Mouse (Mus musculus) gonadal fat pad, adult 2 months (tissue): ENCODE results near the gene Gm20696. TPM values are rescaled to one million over a fixed set of nuclear protein-coding genes. Genes with fewer than 3 reads are reported as not detected.
A peak's percentile ranks its signal among the peaks of the same experiment; 100 is the strongest.

Experiments used
- DNase-seq: peaks from one replicate; pipeline ENCODE4 v3.0.0-alpha.2; 2012; ENCODE audit warnings: low read depth
- polyA plus RNA-seq: library from polyadenylated mRNA; depleted of rRNA; stranded (reverse); fragments of >200 nt; gene quantifications from 2 replicates; pipeline ENCODE4 v1.2.3, GENCODE M21; 2012

The Gm20696 gene
- polyA plus RNA-seq, 1 experiment, result 0.38 TPM

DNA sequence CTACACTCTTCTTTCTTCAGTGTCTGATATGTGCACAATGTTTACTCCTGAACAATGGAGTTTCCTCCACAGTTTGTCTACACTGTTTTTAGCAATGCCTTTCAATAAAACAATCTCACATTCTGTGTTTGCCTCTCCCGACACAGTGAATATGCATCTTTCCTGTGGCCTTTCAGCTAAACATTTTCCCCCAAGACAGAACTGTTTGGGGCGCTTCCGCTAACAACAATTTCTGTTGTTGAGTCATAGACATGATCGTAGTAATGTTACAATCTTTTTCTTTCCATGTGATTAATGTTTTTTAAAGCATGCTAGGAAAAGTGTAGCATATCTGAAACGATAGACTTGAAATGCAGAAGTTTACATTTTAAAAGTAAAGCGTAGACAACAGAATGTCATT lies 338.5 kb downstream of the Gm20696 start:
- DNase-seq, result no peak

DNA sequence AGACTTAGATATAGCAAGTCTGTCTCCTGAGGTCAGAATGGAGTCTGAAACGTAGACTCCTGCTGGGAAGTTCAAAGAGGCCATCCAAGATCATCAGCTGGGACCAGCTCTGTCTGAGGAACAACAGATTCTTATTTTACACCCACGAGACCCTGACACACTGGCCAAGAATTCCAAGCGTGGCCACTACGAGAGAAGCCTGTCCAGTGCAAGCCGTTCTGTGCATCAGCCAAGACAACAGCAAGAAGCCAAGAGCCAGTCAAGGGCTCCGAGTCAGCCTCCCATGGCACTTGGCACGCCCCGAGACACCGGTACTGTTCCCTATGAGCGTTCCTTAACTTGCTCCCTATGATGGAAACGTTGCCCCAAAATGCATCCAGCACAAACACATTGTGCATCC lies 338.9 kb downstream of the Gm20696 start:
- DNase-seq, result no peak

DNA sequence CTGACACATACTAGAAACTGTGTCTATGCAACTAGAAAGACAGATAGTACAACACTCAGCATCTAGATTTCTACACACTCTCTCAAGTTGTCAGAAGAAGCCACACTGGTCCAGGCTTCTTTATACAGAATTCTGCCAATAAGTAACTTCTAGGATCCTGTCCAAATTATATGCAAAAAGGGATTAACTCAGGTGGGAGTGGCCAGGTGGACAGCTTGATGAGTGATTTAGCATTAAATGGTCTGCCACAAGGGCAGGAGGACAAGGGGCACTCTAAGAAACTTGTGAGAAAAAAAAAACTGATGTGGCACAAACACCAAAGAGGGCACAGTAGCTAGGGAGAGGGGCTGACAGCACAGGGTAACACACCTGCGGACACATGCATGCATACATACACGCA lies 340.7 kb downstream of the Gm20696 start:
- no peak for DNase-seq

DNA sequence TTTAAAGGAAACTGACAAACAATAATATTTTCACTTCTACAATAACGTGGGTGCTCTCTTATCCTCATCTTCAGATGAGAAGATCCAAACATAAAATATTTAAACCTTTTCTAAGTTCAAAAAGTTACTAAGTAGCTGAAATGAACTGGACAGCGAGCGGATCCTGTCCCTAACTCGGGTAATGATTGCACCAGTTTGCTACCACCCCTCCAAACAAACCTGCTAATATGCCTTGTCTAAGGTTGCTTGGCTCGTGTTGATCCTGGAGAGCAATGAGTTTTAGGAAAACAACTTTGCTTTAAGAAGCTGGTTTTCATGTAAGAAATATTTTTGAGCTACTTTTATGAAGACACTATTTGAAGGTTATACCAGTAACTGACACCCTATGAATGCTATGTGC lies 341.1 kb downstream of the Gm20696 start:
- no peak for DNase-seq

DNA sequence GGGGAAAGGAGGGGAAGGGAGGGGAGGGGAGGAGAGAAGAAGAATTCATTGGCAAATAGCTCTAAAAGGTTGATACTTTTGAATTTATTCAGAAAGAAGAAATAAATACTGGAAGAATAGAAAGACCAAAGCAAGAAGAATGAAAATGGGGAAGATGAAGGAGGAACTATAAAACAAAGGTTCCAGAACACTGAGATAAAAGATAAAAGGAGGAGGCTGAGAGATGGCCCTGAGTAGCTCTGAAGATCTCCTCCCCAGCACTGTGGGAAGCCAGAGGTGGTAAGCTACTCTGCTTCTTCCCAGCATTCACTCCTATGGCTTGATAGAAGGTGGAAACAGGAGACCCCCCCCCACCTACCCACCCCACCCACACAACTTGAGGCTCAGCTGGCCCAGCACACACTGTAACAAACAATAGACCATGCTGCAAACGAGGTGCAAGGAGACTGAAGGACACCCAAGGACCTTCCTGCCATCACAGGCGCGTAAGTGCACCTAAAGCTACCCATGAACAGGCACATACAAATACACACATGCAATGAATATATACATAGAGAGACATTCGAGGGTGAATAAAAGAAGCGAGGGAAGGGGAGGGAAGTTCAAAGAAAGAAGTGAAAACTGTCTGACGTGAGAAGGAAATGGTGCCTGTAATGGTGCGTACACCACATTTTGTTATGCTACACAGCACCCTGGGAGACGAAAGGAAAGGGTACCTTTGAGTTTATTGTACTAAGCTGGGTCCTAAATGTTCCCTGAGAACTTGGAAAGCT lies 344.3 kb downstream of the Gm20696 start:
- DNase-seq, result no peak

DNA sequence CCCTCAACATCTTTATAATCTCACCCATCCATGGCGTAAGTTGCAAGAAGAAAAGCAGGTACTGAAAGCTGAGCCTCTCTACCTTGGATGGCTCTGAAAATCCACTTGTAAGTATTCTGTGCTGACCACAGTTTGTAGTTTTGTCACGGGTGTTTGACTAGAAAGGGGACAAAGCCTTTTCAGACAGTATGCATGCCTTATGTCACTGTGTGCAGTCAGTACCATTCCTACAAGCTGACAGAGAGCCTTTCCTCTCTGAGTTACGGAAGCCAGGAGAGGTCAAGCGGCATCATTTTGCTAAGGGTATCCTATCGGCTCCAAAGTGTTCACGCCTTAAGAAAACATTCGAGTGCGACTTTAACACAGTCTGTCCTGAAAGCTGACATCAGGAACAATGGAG lies 346.2 kb downstream of the Gm20696 start:
- no peak for DNase-seq

DNA sequence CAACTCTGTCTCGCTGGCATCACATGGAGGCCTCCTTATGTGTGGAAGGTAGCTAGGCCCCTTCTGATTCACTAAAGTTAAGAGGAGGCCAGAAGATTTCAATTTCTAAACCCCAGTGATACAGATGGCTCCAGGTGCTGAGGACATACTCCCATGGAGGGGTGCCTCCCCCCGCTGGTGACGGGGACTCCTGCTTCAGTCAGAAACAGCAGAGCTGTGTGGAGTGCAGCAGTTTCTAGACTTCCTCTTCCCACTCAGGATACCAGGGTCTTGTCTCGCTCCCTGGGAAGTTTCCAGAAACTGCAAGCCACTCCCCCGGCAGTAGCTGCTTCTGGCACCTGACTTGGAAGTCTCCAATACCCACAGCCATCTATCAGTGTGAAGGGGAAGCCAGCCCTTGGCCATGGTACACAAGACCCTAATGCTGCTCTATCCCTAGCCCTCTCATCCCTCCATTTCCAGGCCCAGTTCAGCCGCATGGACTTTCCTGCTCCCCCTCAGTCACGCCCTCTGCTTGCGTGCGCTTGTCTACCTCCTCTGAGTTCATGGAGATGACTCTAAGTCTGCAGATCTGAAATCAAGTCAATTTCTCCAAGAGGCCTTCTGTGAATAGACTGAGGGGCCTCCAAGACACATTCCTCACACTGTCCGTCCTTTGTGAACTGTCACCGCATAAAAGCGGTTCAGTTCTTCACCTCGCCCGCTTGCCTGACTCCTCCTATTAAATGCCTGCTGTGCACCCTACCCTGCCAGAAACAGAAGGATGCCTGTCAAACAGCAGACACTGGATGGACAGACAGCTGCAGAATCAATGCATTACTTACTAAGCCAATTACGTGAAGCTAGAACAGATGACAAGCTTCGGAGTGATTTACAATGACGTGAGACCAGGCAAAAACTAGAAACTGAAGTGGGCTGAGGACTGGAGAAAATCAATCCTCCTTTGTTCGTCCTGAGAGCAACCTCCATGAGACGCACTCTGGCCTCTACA lies 346.9 kb downstream of the Gm20696 start:
- no peak for DNase-seq

DNA sequence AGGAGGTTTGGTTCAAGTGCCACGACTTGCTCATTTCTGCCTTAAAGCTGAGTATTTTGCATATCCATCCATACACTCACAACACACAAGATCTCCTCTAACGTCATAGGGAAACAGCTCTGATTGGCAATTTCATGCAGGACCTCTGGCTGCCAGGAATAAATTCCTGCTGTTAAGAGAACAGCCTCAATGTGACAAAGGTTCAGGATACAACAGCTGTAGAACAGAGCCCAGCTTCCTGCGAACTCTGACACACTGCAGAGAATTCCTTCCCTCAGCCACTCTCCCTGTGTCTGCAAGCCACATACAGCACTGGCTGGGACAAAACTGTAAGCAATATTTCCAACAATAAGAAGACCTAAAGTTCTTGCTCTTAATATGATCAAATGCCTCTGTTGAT lies 351.9 kb downstream of the Gm20696 start:
- DNase-seq, result no peak

DNA sequence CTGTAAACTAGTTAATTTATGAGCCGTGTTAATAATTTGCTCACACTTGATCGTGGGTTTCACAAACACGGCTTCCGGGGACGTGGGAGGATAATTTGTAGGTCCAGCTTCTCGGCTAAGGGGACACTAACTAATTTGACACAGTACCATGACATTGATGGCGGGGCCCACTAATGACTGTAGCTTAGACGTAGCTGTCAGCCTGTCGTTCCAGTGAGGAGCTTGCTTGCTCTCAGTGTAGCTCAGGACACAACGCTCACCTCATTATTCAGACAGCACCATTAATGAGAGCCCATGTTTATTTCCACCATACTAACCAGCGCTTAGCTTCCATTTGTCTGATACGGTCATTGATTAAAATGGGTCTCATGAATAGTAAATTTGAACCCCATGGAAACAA lies 356.1 kb downstream of the Gm20696 start:
- DNase-seq, result no peak

DNA sequence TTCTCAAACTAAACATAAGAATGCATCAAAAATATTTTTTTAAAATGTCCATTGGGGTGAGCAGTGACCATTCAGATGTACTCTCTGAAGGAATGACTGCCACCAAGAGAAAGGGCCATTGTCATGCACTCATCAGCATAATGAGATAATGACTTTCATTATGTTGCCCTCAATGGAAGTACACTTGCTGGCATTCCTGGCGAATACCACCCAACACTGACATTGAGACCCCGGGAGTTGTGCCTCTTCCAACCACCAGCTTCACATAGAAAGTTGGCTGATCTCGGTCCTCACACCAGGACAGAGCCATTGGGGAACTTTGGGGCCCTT lies 356.5 kb downstream of the Gm20696 start:
- no peak for DNase-seq

DNA sequence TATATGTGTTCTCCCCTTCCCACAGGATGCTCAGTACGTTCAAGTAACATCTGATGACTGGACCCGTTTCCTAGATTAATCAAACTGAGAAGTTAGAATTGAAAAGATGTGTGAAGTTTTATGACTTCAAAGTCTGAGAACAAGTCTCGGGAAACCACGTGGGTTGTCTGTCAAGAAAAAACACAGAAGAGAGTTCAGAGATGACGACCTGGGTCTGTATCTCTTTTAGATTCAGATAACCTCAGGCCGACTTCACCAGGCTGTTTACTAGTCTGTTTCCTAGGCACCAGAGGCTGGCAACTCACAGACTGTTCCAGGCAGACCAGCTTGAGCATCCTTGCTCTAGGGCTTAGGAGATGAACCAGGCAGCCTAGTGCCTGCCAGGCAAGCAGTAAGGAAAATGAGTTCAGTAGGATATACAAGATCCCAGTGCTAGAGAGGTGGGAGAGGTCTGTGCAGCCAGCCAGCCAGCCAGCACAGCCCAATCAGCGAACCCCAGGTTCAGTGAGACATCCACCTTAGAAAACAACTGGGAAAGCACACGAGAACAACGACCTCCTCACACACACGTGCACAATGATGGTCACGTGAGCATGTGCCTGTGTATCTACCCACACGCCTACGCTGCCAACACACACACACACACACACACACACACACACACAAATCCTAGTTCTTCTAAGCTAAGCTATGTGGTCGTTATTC lies 357.0 kb downstream of the Gm20696 start:
- no peak for DNase-seq

DNA sequence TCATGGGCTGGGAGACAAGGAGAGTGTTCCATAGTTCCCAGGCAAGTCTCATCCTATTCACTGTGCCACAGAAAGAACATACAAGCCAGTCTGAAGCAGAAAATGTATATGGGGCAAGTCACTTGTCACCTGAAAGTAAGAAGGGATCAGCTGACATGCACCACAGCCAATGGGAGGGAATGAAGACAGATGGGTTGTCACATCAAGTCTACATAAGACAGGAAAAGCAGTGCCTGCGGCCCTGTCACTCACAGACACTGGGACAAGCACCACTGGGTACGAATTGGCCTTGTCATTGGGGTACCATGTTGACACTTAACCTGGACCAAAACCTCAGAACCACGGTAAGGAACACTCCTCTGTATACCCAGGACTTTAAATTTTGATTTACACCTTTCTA lies 360.8 kb downstream of the Gm20696 start:
- DNase-seq, result no peak

DNA sequence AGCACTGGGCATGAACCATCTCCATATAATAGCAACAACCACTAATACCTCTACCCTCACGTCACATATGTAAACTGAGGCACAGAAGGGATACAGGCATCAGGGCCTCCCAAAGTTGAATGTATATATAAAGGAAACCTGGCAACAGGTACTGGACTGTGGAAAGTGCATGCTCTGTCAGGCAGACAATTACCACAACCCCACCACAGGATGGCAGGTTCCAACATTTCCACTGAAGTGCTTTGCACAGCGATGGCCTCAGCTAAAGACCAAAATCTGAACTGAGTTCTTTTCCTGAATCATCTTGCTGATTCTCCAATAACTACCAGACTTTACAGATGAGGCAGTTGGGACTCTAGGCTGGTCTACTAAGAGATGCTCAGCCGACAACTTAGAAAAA lies 361.4 kb downstream of the Gm20696 start:
- no peak for DNase-seq

DNA sequence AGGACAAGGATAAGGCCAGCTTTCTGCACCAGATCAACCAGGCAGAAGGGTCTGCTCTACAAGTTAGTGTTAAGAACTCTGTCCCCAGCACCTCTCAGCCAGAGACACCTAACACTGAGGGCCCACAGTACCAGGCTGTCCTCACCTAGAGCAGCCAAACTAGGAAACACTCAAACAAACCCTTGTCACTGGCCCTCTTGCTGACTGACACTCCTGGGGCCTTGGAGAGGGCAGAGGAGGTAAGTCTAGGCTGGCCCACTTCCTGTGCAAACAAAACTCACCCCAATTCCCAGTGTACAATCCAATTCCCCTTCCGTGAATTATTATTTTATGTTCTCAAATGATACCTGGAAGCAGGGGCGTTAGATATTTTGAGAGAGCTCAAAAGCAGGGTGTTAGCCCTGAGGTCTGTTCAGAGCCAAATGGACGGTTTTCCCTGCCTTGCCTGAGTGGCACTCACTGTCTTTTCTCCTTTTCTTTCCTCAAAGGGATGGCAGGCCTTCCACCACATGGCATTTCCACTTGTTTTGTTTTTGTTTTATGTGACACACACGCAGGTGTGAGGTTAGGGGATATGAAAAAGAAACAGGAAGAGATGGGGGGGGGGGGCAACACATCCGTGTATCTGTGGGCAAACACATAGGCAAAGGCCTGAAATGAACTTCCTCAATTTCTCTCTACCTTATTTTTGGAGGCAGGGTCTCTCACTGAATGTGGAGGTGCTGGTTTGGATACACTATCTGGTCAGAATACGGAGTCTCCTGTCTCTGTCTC lies 363.7 kb downstream of the Gm20696 start:
- no peak for DNase-seq

DNA sequence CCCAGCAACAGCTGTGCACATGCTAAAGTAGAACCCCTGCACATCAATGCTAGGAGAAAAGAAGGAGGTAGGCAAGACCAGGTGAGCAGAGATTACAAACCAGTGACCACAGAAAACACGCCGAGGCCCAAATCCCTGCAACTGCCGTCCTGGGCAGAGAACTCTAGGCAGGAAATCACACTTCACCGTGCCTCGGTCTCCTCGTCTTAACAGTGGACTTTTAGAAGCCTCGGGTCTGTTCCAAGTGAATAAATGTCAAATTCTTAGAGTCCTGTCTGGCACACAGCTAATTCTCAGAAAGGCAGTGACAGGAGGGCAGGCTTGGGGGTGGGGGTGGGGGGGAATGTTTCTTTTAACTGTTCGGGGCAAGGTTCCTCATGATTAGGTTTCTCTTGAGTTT lies 364.7 kb downstream of the Gm20696 start:
- no peak for DNase-seq

DNA sequence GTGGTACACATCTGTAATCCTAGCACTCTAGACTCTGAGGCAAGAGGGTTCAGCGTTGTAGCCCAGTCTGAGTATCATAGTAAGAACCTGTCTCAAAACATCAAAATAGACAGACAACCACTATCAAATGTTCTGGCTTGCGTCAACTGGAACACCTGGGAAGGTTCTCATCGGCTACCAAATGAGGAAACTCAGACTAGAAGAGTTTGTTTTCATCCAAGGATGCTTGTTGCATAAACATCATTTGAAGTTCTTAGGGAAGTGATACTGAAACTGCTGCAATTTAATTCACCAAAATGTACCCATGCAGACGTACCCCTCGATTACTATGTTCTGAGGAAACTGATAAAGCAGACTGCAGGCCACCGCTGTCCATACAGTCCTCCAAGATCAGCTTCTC lies 366.4 kb downstream of the Gm20696 start:
- no peak for DNase-seq

DNA sequence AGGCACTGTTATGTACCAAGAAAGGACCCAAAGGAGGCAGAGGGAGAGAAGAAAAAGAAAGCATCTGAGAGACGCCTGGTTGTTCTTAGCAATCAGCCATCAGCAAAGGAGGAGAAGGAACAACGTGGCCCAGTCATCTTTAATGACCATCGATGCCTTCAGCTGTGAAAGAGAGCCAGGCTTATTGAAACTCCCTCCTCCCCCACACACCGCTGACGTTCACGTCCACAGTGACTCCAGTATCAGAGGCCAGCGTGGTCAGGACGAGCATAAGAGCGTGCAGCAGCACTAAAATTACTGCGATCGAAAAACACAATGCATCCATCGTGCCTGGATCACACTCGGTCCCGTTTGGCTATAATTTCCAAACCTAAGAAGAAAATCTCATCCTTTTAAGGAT lies 367.4 kb downstream of the Gm20696 start:
- DNase-seq, result no peak

DNA sequence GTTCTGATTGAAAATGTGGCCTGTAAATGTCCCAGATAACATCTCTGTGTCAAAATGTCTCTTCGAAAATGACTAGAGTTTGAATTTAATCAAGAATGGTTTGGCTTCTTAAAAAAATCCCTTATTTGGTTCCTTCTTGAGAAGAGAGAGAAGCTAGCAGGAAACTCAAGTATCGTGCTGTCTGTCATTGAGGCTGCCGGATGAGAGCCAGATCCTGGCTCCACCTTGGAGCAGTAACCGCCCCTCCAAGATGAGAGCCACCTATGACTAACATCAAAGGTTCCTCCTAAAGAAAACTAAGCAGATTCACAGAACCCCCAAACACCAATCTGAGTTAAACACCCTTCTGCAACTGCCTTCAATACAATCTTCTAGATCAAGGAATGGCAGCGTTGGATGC lies 369.1 kb downstream of the Gm20696 start:
- no peak for DNase-seq

DNA sequence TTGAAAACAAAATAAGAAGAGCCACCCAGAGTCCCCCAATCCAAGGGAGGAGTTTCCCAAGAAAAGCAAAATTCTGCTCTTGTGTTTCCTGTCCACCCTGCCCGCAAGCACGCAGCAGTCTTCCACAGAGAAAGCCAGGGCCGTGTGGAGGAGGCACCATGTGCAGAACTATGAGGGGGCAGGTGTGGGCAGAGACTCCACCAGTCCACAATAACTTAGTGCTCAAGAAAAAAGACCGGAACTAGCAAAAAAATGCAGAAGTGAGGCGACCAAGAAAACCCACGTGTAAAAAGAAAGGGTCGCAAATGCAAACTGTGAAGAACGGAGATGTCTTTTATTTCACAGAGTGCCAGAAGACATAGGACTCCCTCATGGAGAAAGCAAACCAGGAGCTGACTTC lies 371.1 kb downstream of the Gm20696 start:
- no peak for DNase-seq

DNA sequence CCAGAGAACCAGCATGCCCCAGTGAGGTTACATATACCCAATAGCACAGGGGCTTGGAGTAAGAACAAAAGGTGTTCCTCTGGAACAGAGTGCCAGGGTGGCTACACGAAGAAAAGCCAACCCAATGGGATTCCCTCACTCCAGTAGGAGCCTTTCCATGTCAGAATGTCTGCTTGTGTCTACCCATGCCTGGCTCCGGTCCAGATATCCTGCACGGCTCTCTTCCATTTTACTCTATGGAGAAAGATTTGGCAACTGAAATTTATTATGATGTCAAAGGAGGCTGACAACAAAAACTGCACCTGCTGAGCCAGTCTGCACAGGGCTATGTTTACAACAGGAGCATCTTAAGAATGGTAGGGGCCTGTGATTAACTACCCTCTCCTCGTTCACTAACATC lies 377.4 kb downstream of the Gm20696 start:
- DNase-seq, result no peak

DNA sequence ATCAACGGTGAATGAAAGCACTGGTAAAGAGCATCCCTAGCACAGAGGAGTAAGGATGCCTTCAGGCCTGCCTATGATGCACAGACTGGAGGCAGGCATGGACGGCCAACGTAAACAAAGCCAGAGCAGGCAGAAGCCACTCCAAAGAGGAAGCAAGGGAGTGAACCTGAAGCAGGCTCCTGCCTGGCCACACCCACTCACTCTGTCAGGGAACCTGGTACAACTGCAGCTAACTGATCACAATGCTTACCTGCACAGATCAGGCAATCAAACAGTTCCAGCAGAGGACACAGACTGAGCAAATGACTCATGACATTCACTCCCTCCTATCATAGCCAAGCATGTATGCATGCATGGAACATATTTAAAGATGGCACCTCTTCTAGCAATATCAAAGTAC lies 381.6 kb downstream of the Gm20696 start:
- DNase-seq, result no peak

DNA sequence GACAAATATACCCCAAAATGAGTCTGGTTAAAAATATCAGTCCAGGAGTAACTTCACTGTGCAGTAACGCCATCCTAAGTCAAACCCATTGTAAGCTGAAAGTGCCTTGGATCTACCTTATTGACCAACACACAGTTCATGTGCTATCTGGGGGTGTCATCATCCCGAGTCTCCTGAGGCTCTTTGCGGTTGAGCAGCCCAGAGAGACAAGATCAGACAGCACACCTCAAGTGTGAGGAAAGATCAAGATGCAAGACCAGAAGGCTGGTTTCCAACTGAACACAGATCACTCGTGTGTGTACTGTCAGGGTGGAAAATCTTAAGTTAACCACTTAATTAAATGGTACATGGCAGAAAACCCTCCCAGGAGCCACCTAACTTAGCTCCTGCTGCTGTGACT lies 382.6 kb downstream of the Gm20696 start:
- DNase-seq, result peak; percentile 75
